Mouse (Mus musculus) heart, adult 2 months (tissue): ENCODE results near the gene Fah. TPM values are rescaled to one million over a fixed set of nuclear protein-coding genes. Genes with fewer than 3 reads are reported as not detected.

ENCODE experiments used
- DNase-seq, 2 experiments: peaks; one replicate each; pipeline ENCODE4 v3.0.0; 2021
- H3K27ac ChIP-seq: fragments of 200-600 bp; 2 replicates; pipeline ENCODE4 v1.8.1; 2022
- H3K27me3 ChIP-seq: fragments of 200-500 bp; 2 replicates; pipeline ENCODE4 v1.6.1; 2012; ENCODE audit warnings: mild to moderate bottlenecking, low read length, inconsistent platforms, mixed read lengths; ENCODE audit not compliant: control insufficient read depth, insufficient read depth
- H3K36me3 ChIP-seq: fragments of 200-500 bp; 2 replicates; pipeline ENCODE4 v1.6.1; 2012; ENCODE audit warnings: low read length, inconsistent platforms; ENCODE audit not compliant: control insufficient read depth, insufficient read depth
- H3K4me1 ChIP-seq: fragments of 200-500 bp; 2 replicates; pipeline ENCODE4 v1.6.1; 2011; ENCODE audit warnings: low read length; ENCODE audit not compliant: control insufficient read depth, insufficient read depth
- H3K4me3 ChIP-seq: fragments of 200-600 bp; 2 replicates; pipeline ENCODE4 v1.8.1; 2022
- H3K79me2 ChIP-seq: fragments of 200-500 bp; replicated peaks from 2 replicates; pipeline ENCODE4 v1.6.1; 2012; ENCODE audit warnings: mild to moderate bottlenecking, inconsistent platforms, low read length, moderate library complexity, mixed read lengths; ENCODE audit not compliant: control insufficient read depth, insufficient read depth
- H3K9ac ChIP-seq: fragments of 200-500 bp; 2 replicates; pipeline ENCODE4 v1.6.1; 2012; ENCODE audit warnings: low read depth, mild to moderate bottlenecking, control low read depth, inconsistent platforms, low read length, mixed read lengths
- CTCF ChIP-seq: fragments of 200-600 bp; IDR thresholded peaks from 2 replicates; pipeline ENCODE4 v1.8.1; 2022; ENCODE audit warnings: antibody characterized with exemption, mild to moderate bottlenecking, moderate library complexity
- EP300 ChIP-seq: fragments of 200-500 bp; IDR thresholded peaks from 2 replicates; pipeline ENCODE4 v1.6.1; 2011; ENCODE audit warnings: low read depth, low read length, control low read depth; ENCODE audit not compliant: insufficient read depth
- POLR2A ChIP-seq: fragments of 200-500 bp; IDR thresholded peaks from 2 replicates; pipeline ENCODE4 v1.6.1; 2011; ENCODE audit warnings: mild to moderate bottlenecking, low read depth, low read length, control low read depth; ENCODE audit not compliant: insufficient read depth
- WGBS: fragments of 180-500 bp; shearing (Covaris S2); methylation state at CpG from one replicate; pipeline ENCODE4 v1.1.7; 2018; 5-methylcytosine and 5-hydroxymethylcytosine counted together
- intact Hi-C: fragments of 180-260 bp; cut with DNase I; formaldehyde crosslinking; loops from one replicate; pipeline ENCODE4 v1.15.1; 2025
- polyA plus RNA-seq: library from polyadenylated mRNA; depleted of rRNA; stranded (reverse); fragments of >200 nt; gene quantifications from 2 replicates; pipeline ENCODE4 v1.2.3, GENCODE M21; 2012
- total RNA-seq, 2 experiments: library from RNA; stranded (reverse); gene quantifications; 2 replicates each; pipeline ENCODE4 v1.2.3; 2021

The Fah gene
- total and polyA plus RNA-seq, 3 experiments, result 23.7 to 59.9 (median 33.9) TPM

DNA sequence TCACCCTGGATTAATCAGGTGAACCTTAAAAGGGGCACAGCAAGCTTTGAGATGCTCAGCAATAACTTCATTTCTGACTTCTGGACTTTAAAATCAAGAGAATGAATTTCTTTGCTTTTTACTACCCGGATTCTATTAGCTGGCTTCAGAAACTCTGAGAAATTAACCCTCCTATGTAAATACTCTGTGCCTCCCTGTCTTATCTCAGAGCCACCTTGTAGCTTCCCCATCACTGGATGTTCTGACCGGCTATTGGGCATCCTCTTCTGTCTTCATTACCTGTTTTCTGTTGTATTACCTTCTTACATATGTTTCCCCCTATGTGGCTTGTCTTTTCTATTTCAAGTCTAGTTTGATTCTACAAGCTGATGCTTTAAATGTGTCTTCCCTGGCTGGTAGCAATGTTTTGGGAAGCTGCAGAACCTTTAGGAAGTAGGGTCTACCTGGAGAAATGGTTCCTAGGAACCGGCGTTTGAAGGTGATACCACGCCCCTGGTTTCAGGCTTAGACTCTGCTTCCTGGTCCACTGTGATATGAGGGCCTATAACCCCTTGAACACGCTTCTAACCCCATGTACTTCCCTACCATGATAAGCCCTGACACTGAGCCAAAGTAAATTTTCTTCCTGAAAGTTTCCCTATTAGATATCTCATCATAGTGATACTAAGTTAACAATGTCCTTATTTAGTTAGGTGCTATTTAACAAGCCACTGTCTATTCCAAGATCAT is 36.9 kb upstream of the Fah start:
- no peaks in the 10 kb centered on the region for H3K27me3 ChIP-seq
- H3K79me2 ChIP-seq, result peaks cover 5% of the 10 kb centered on the region; the same call in 1 of the 2 replicates
- intact Hi-C loops, result loop anchor here (5.0 kb wide), 1 partner anchor 39 kb away; no protein-coding TSS in a partner anchor
- no peak for DNase-seq
- no peak overlapping the region for H3K4me3 ChIP-seq
- H3K27ac ChIP-seq, result no peak overlapping the region
- no peak overlapping the region for H3K9ac ChIP-seq
- 72% methylated on average over 6 of the region's 6 CpGs for WGBS
- H3K36me3 ChIP-seq, result no peaks in the 10 kb centered on the region; the same call in none of the 2 replicates
- peaks cover 2% of the 10 kb centered on the region for H3K4me1 ChIP-seq
- TF ChIP-seq EP300 (no peak), POLR2A (no peak), CTCF (no peak)

DNA sequence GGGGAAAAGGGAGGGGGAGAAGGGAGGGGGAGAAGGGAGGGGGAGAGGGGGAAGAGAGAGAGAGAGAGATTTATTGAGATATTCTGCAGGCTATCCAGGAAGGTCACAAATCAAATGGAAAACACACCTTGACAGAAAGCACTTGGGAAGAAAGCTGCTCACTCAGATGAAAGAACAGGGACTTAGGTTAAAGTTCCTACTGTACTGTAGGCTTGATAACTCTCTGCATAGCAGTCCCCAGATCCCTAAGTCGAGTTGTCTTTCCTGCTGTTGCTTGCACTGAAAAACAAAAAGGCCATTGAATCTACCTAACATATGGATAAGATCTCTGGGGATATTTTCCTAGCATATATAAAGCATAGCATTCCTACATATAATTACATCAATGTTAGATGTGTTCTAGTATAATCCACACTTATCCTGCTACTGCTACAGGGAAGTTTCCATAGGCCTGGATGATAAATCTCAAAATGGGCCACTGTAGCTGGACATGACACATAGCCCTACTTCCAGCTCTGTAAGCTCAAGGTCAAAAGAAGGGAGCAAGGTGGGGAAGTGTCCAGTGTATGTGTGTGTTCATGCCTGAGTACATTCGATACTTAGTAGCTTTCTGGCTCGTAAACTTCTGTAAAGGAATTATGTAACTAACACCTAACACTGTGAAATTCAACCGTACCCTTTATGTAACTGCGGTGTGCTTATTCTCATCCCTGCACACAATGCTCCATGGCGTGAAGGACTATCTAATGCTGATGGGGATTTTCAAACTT is 35.8 kb upstream of the Fah start:
- Histone ChIP-seq H3K4me3 (no peak overlapping the region), H3K79me2 (peaks cover 5% of the 10 kb centered on the region; the same call in 1 of the 2 replicates), H3K4me1 (peaks cover 2% of the 10 kb centered on the region), H3K9ac (no peak overlapping the region), H3K36me3 (no peaks in the 10 kb centered on the region; the same call in none of the 2 replicates), H3K27me3 (no peaks in the 10 kb centered on the region), H3K27ac (no peak overlapping the region)
- WGBS, result 84% methylated on average over 6 of the region's 6 CpGs
- DNase-seq, result no peak
- intact Hi-C loops, result loop anchor here (5.0 kb wide), 1 partner anchor 40 kb away; no protein-coding TSS in a partner anchor
- TF ChIP-seq EP300 (no peak), CTCF (no peak), POLR2A (no peak)

- no peaks in the 10 kb centered on the region; the same call in 1 of the 2 replicates for H3K4me1 ChIP-seq
- H3K27ac ChIP-seq, result no peak overlapping the region
- no peaks in the 10 kb centered on the region; the same call in none of the 2 replicates for H3K36me3 ChIP-seq
- intact Hi-C loops, result no loop called here
- no peaks in the 10 kb centered on the region for H3K27me3 ChIP-seq
- DNase-seq, result no peak
- H3K79me2 ChIP-seq, result peaks cover 5% of the 10 kb centered on the region; the same call in 1 of the 2 replicates
- no peak overlapping the region for H3K9ac ChIP-seq
- no peak overlapping the region for H3K4me3 ChIP-seq
- TF ChIP-seq EP300 (no peak), CTCF (no peak), POLR2A (no peak)
Observed at GRCm38 (mm10) chr7:84636939-84637338, 30.4 kb upstream of the Fah start.

GRCm38 (mm10) chr7:84631878-84632277 is 25.4 kb upstream of the Fah start:
- no peak overlapping the region for H3K4me3 ChIP-seq
- H3K27me3 ChIP-seq, result no peaks in the 10 kb centered on the region
- 84% methylated on average over 3 of the region's 3 CpGs for WGBS

DNA sequence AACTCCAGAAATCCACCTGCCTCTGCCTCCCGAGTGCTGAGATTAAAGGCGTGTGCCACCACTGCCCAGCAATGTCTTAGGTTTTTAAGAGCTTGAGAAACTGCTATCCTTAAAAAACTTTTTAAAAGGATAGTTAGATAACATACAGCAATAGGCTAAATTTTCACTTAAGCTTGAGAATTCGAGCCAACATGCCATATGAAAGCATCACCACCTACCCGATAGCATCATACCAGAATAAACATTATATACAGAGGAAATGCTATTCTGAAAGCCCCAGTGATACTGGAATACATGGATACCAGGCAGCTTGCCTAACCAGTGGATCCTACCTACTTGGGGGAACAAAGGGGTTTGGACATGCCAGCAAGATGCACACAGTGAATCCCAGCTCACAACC is 17.2 kb upstream of the Fah start:
- Histone ChIP-seq H3K9ac (no peak overlapping the region), H3K36me3 (no peaks in the 10 kb centered on the region), H3K4me3 (no peak overlapping the region), H3K79me2 (no peaks in the 10 kb centered on the region), H3K27ac (no peak overlapping the region), H3K27me3 (no peaks in the 10 kb centered on the region), H3K4me1 (no peaks in the 10 kb centered on the region)
- 97% methylated on average over 4 of the region's 4 CpGs for WGBS
- no peak for DNase-seq
- intact Hi-C loops, result no loop called here
- no peak for TF ChIP-seq POLR2A
- no peak for TF ChIP-seq EP300
- TF ChIP-seq CTCF, result no peak

More at GRCm38 (mm10) chr7:84631878-84632277, 25.4 kb upstream of the Fah start:
- no peak for DNase-seq
- H3K36me3 ChIP-seq, result no peaks in the 10 kb centered on the region; the same call in none of the 2 replicates
- no peak for TF ChIP-seq EP300
- TF ChIP-seq POLR2A, result no peak
- no peak for TF ChIP-seq CTCF
- no peaks in the 10 kb centered on the region; the same call in 1 of the 2 replicates for H3K4me1 ChIP-seq
- no peaks in the 10 kb centered on the region for H3K79me2 ChIP-seq
- intact Hi-C loops, result no loop called here
- H3K9ac ChIP-seq, result no peak overlapping the region
- H3K27ac ChIP-seq, result no peak overlapping the region
